Mouse (Mus musculus) ZHBTc4 (cell line): ENCODE data around the gene Synj1.

Experiments used
- DNase-seq: peaks from one replicate; pipeline ENCODE4 v3.0.0-alpha.2; 2011; ENCODE audit warnings: low read depth, low spot score

Synj1 gene

GRCm38 (mm10) chr16:91010581-91011020 is 507 bp downstream of the Synj1 start:
- DNase-seq, result peak; percentile 43

GRCm38 (mm10) chr16:91009942-91010529 is 1.1 kb downstream of the Synj1 start:
- DNase-seq, result no peak

- no peak for DNase-seq
Measured at GRCm38 (mm10) chr16:91004915-91005538, 6.1 kb downstream of the Synj1 start.

- DNase-seq, result no peak
Measured at GRCm38 (mm10) chr16:91001098-91001497, 10.0 kb downstream of the Synj1 start.

- DNase-seq, result no peak
Measured at GRCm38 (mm10) chr16:90999827-91000226, 11.3 kb downstream of the Synj1 start.

GRCm38 (mm10) chr16:90997822-90998221 is 13.3 kb downstream of the Synj1 start:
- no peak for DNase-seq

- DNase-seq, result no peak
Measured at GRCm38 (mm10) chr16:90996327-90997243, 14.5 kb downstream of the Synj1 start.

- DNase-seq, result no peak
Measured at GRCm38 (mm10) chr16:90995498-90995897, 15.6 kb downstream of the Synj1 start.

GRCm38 (mm10) chr16:90995023-90995422 is 16.1 kb downstream of the Synj1 start:
- DNase-seq, result no peak

- DNase-seq, result no peak
Measured at GRCm38 (mm10) chr16:90989162-90989561, 21.9 kb downstream of the Synj1 start.

GRCm38 (mm10) chr16:90988665-90989064 is 22.4 kb downstream of the Synj1 start:
- no peak for DNase-seq

GRCm38 (mm10) chr16:90988039-90988438 is 23.1 kb downstream of the Synj1 start:
- DNase-seq, result no peak

- DNase-seq, result no peak
Measured at GRCm38 (mm10) chr16:90971004-90971403, 40.1 kb downstream of the Synj1 start.

GRCm38 (mm10) chr16:90966241-90966640 is 44.9 kb downstream of the Synj1 start:
- DNase-seq, result no peak

GRCm38 (mm10) chr16:90964302-90964701 is 46.8 kb downstream of the Synj1 start:
- no peak for DNase-seq

GRCm38 (mm10) chr16:90963866-90964265 is 47.2 kb downstream of the Synj1 start:
- no peak for DNase-seq

GRCm38 (mm10) chr16:90963231-90963630 is 47.9 kb downstream of the Synj1 start:
- no peak for DNase-seq

GRCm38 (mm10) chr16:90958301-90959085 is 52.6 kb downstream of the Synj1 start:
- no peak for DNase-seq

- no peak for DNase-seq
Measured at GRCm38 (mm10) chr16:90955494-90955893, 55.6 kb downstream of the Synj1 start.

GRCm38 (mm10) chr16:90953770-90954169 is 57.3 kb downstream of the Synj1 start:
- DNase-seq, result peak; percentile 44

- no peak for DNase-seq
Measured at GRCm38 (mm10) chr16:90953147-90953546, 58.0 kb downstream of the Synj1 start.
